Mouse (Mus musculus) 416B (cell line): Measurements from ENCODE around the gene Spag7.

Experiments used
- DNase-seq: peaks from one replicate; pipeline ENCODE4 v3.0.0; 2011; ENCODE audit warnings: low read depth

Spag7 gene

DNA sequence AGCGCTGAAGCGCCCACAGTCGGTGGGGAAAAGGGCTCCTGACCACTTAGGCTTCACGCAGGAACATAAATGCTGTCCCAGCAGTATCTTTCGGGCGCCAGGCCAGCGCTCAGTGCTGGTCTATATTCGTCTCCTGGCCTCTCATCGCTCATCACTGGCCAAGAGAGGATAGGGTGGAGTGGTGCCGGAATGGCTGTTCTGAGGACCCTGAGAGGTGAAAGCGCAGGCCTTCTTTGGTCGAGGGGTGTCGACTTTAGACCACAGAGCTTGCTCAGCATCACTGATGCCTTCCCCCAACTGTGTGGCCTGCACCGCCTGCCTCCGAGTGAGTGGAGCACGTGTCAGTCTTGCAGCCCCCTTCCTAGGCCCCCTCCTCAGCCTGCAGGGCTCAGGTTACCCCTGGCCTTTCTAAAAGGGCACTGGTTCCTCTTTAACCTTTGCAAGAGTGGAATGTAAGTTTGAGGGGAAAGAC lies 12.7 kb downstream of the Spag7 start:
- DNase-seq: peak; percentile 65

DNA sequence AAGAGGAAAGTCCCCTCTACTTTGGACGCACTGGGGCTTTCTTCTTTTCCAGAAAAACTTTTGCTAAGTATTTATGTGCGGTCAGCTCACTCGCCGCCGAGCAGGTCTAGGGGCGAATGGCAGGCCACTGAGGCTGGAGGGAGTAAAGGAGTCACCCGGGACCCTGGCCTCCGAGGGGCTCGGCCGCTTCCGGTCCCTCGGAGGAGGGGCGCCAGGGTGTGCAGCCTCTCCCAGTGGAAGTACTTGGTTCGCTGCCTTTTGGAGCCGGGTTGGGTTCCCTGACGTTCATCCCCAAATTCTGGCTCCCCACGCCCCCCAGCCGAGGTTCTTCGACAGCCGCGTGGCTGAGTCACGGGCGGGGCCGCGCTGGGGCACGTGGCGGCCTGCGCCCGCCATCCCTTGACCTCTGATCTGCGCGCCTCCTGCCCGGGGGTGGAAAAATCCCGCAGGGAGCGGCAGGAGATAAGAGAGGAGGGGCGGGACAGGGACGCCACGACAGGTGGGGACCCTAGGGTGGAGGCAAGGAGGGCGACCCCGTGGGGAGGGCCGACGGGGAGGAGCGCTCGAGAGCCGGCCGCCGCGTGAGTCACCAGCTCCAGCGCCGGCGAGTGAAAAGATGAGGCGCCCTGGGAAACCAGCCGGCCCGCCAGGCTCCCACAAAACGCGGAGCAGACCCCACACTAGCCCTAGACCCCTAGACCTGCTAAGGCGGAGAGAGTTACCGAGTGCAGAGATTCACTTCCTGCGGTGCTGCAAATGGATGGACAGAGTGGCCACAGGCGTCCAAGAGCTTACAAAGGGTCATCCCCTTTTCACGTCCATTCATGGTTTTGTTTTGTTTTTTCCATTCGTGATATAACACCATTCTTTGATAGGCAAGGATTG lies 13.4 kb downstream of the Spag7 start:
- DNase-seq: peak; percentile 81

DNA sequence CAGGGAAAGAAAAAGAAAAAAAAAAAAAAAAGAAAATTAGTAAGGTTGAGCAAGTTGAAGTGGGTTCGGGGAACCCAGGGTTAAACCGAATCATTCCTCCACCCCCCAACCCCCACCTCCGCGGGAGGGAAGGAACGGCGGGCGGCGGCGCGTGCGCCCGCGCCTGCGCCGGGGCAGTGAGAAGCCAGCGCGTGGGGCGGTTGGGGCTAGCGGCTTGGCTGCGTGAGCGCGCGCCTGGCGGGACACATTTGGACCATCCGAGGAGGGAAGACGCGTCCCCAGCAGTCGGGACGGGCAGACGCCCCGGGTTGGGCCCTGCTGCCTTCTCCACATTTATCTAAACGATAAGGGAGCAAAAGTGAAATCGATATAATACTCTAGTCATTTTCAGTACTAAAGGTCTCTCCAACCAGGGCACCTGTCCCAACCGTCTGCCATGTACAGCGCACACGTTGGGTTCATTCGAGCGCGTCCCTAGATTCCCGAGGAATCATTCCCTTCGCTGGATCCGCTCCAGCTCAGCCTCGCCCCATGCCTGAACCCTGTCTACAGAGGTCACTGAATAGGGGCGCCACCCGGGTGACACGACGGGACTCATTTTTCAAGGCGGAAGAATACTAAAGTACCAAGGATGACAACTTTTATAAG lies 14.2 kb downstream of the Spag7 start:
- peak; percentile 88 for DNase-seq

DNA sequence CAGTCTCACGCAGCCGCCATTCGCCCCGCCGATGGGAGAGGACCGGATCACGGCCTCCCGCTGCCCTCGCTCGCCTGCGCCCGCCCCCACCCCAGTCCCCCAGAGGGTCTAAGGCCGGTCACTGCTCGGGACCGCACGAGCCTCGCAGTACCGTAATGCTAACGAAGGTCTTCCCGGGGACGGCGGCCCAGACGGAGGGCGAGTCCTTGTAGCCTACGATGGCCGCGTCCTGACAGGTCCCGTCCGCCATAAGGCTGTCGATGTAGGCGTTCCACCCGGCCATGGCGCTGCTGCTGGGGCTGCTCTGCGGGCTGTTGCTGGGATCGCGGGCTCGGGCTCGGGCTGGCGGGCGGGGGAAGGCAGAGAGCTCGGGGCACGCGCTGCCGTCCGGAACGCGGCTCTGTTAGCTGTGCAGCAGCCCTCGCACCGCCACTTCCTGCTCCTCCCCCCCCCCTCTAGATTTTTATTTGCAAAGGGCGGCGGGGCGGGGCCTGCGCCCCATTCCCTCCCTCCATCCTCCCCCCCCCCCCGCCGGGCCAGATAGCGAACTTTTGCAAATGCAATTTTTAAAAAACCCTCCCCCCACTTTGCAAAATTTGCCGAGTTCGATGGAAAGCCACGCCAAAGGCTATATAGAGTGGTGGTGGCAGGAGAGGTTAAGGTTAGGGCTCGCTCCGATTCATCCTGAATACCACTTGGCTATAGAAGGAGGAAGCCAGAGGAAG lies 14.9 kb downstream of the Spag7 start, which contains the start of gene Pfn1:
Gene Pfn1 (minus strand): TSS at position 447 of the 725 bp plus-strand sequence.
- DNase-seq: peak; percentile 94

DNA sequence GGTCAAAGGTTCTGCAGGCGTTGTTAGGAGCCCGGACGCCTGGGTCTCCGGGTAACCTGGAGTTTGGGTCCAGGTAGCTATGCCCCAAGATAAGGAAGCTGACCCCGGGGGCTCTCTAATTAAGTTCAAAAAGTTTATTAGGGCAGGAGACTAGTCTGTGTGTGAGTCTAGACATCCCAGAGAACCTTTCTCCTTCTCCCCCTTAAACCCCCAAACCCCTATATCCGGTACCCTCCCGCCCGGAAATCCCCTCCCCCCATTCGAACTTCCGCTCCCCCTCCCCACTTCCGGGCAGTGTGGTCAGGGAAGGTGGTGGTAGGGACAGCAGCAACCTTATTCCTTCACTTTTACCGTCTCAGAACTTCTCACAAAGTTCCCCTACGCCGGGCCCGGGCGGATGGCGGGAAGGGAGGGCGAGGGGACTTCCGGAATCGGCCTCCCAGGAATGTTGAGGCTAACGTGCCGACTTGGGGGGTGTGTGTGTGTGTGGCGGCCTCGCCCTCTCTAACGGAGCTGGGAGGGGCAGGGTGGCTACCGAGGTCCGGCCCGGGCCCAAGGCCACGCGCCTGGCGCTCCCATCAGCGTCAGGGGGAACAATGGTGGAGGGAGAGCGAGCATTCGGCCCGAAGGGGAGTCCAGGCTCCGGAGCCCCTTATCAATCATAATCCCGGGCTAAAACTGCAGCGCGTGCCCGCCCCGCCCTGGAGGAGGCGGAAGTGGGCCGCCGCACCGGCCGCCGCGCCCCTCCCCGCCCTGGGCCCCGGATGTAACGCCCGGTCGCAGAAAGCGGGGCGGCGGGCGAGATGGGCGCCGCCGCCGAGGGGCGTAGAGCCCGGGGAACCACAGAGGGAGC lies 15.6 kb downstream of the Spag7 start:
- peak; percentile 88 for DNase-seq

DNA sequence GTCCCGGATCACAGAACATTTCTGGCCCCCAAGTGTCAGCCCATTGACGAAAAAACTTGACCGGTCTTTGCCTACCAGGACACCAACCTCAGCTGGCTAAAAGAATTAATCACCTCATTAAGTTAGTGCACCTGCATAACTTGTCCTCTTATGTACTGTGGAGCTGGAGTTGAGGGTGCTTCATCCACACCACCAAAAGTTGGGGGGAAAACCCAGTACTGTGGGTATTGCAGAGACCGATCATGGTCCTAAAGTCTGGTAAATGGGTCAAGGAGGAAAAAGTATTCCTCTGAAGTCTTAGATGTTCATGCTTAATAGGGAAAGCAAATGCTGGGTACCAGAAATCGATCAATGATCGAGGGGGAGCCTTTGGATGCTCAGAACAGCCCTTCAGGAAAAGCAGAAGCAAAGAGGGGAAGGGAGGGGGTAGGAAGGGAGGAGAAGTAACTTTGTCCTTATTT lies 16.3 kb downstream of the Spag7 start:
- DNase-seq: no peak

DNA sequence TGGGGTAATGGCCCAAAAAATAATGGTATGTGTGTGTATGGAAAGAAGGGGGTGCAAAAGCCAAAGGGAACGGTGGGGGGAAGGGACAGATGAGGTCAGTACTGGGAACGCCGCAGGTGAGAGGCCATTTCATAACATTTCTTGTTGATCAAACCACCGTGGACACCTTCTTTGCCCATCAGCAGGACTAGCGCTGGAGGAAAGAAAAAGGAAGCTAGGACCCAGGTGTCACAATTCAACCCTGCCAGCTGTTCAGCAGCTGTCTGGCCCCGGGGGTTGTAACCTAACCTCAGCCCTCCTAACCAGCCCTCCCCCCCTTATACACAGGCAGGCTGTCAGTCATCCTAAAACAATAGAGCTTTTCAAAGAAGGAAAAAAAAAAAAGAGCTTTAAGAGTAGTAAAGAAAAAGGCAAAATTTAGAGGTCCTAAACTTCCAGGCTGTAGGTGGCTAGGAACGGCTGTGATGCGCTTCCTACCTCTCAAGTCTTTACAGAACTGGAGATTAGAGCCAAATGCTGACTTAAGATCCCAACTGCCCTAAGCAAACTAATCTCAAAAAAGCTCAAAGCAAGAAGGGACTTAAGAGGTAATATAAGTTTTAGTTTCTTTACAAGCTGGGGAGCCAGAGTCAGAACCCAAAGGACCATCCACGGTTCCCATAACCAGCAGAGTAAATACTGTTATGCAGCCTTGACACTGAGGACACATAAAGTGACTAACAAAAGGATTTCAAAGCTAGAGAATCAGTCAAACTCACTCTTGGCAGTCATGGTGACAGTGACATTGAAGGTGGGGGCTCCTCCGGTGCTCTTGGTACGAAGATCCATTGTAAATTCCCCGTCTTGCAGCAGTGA lies 17.0 kb downstream of the Spag7 start:
- peak; percentile 68 for DNase-seq

DNA sequence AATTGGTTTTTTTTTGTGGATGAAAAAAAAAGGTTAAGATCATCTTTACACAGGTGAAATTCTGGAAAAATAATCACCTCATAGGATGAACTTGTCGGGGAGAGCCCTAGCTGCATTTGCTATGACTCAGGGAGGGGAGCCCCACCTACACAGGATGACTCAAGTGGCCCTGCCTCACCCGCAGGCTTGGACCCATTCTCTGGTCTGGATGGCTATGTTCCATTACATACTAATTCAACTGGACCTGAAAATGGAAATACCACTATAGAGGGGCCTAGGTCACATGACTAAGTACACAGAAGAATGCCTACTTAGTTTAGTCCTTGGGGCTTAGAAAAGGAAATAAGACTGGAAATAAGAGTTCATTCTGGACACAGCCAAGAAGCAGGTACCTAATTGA lies 17.8 kb downstream of the Spag7 start:
- peak; percentile 87 for DNase-seq

DNA sequence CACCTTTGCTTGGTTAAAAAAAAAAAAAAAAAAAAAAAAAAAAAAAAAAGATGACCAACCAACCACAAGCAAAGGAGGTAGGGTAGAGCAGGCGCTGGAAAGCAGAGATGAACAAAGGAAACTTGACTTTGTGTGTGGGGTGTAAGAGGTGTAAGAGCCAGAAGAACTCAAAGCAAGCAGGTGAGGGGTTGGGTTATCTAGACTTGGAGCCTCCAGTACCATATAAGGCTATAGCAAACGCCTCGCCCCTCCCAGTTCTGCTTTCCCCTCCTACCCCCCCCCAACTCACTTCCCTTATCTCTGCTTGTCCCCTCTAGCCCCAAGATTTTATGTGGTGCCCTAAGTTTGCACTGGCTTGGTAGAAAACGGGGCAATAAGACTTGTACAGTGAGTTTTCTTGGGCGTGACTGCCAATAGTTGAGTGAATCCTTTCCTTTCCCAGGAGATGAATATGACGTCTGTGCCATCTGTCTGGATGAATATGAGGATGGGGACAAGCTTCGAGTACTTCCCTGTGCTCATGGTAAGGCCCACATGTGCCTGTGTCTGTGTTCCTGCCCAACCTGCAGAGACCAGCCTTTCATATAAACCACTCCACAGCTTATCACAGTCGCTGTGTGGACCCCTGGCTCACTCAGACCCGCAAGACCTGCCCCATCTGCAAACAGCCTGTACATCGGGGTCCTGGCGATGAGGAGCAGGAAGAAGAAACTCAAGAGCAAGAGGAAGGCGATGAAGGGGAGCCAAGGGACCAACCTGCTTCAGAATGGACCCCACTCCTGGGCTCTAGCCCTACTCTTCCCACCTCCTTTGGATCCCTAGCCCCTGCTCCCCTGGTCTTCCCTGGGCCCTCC lies 18.7 kb downstream of the Spag7 start:
- peak; percentile 88 for DNase-seq

DNA sequence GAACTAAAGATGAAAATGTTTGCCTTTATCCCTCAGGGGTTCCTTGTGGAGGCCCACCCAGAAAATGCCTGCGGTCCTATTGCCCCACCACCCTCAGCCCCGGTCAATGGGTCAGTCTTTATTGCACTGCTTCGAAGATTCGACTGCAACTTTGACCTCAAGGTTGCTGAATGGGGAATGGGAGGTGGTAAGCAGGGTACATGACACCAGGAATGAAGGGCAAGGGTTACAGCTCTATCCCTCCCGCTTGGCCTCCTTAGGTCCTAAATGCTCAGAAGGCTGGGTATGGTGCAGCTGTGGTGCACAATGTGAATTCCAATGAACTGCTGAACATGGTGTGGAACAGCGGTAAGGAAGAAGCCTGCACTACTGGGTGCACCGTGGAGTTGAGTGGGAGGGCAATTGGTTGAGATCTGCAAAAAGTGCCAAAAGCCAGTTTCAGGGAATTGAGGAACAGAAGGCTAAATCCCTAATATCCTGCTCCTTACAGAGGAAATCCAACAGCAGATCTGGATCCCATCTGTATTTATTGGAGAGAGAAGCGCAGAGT lies 20.0 kb downstream of the Spag7 start:
- peak; percentile 28 for DNase-seq

DNA sequence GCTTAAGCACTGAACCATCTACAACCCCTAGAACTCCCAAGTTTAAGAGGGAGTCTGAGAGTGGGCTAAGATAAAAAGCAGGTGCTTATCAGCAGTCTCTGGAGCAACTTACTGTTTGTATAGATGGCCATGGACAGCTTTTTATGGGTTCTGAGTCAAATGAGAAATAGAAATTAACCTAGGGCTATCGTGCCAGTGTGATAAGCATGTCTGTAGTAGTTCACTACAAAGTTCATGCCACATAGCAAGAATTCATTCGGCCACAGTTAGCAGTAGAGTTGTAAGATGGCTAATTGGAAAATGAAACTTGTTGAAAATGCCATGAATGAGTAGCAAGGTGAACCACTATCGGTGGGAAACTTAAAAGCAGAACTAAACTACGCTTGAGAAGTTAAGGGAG lies 20.7 kb downstream of the Spag7 start:
- peak; percentile 51 for DNase-seq

DNA sequence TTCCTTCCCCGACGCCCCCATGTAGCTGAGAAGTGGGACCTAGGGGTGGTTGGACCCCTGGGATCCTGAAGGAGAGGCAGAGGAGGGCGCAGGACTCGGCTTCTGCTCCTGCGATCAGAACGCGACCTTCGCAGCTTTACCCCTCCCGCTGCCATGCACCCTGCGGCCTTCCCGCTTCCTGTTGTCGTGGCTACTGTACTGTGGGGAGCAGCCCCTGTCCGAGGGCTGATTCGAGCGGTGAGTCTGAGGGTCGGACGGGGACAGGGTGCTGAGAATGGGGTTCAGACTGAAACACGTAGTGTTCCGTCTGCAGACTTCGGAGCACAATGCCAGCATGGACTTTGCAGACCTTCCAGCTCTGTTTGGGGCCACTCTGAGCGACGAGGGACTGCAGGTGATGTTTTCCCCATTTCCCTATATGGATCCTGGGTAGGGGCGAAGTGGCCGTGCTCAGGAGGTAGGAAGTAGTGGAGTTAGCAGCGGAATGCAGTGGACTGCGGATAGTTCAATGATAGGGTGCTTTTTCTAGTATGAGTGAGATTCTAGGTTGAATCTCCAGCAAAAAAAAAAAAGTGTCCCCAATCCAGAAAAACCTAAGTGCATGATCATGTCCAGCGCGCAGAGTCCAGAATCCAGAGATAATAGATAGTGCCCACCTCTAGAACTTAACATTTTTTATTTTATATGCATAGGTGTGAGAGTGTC lies 21.3 kb downstream of the Spag7 start:
- DNase-seq: peak; percentile 57

DNA sequence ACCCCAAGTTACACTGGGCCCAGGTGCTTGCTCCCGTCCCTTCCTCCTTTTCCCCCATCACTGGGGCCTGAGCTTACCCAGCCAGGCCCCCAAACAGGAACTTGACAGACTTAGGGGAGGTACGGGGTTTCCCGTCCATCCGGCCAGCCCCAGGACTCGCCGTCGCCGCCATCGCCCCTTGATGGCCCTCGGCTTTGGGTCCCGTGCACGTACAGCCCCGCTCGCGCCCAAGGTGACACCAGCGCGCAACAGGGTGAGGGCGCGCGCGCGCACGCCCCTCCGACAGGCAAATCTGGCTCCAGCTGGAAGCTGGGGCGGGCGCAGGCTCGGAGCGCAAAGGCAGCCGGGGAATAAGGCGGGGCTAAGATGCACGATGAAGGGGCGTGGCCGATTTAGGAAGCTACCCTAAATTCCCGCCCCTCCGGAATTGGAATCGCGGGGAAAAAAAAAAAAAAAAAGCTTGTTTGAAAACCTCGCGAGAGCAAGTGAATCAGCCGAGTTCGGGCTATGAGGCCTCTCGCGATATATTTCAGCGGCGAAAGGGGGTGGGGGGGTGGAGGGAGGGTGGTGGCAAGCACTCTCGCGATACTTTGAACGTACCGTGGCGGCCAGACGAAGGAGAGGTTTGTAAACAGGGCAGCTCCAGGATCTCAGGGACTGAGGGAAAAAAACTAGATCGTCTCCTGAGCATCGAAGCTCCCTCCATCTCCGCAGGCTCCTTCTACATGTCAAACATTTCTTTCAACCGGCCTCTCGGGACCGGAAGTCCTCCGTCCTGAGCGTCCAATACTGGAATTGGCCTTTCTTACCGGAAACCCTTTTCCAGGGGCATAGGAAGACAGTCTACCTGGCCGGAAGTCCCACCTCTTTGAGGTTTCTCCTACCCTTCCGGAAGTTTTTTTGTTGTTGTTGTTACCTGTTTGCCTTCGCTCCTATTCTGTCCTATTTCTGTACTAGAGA lies 22.2 kb downstream of the Spag7 start, which contains the start of the genes Rnf167 and Slc25a11:
Gene Rnf167 (plus strand): TSS at position 545 of the 960 bp plus-strand sequence.
Gene Slc25a11 (minus strand): TSS at position 789 of the 960 bp plus-strand sequence.
- DNase-seq: peak; percentile 100

DNA sequence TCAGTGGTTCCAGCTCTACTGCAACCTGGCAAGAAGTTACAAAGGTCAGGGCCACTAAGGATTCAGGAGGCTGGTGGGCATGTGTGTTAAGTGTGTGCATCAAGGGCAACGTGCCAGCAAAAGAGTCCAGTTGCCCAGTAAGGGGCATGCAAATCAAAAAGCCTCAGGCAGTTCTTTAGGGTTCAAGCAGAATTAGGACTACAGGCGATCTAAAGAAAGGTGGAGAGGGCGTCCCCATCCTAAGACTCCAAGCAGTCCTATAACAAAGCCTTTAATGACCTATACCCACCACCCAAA lies 23.0 kb downstream of the Spag7 start:
- no peak for DNase-seq

DNA sequence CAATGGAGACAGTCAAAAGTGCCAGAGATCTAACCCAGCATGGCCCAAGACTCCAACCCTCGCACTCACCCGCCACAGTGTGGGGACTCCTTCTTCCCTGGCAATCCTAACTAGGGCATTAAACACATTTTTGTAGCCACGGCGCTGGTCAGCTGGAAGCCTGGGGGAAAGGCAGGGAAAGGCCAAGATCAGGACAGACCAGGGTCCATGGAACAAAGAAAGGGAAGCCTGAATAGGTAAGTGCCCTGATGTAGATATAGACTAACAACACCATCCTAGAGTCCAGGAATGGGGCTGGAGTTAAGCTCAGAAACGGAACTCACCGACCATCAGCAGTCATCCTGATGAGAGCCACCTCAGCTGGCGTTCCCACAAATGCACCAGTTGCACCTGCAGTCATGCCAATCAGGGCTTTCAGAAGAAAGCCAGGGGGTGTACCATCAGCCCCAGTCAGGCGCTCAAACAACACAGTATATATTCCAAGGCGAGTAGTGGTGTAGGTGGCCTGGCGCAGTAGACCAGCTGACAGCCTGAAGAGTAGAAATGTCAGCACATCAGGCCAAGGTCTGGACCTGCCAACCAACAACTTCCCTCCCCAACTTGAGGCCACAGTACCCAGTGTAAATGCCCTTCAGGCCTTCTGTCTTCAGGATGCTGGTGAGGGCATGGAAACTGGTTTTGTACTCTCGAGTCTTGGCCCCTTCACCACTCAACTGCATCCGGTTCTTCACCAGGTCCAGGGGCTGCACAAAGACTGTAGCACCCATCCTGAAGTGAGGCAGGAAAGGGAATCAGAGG lies 23.6 kb downstream of the Spag7 start:
- no peak for DNase-seq

DNA sequence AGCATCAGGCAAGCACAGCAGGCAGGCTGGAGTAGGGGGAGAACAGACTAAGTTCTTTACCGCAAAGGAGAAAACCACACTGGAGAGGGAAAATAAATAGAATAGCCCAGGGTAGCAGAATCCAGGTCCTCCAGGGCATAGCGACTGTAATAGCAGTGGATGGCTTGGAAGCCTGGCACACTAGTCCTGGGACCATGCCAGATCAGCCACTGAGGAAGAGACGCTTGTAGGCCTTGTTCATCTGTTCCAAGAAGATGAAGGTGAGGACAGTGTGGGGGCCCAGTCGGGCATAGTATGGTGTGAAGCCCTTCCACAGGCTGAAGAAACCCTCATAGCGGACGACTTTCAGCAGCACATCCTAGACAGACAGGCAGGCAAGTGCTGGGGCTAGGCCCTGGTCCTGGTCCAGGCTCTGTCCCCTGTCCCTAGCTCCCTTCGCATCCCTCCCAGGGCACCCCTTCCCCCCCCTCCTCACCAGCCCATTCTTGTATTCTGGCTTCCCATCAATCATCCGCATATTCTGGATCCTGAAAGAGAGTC lies 24.6 kb downstream of the Spag7 start:
- no peak for DNase-seq
